Mouse (Mus musculus) urinary bladder, postnatal 25 days (tissue): Measurements from ENCODE around the gene Znrd1as.

Source experiments
- DNase-seq: peaks from one replicate; pipeline ENCODE4 v3.0.0; 2022; ENCODE audit warnings: low spot score

Znrd1as gene

DNA sequence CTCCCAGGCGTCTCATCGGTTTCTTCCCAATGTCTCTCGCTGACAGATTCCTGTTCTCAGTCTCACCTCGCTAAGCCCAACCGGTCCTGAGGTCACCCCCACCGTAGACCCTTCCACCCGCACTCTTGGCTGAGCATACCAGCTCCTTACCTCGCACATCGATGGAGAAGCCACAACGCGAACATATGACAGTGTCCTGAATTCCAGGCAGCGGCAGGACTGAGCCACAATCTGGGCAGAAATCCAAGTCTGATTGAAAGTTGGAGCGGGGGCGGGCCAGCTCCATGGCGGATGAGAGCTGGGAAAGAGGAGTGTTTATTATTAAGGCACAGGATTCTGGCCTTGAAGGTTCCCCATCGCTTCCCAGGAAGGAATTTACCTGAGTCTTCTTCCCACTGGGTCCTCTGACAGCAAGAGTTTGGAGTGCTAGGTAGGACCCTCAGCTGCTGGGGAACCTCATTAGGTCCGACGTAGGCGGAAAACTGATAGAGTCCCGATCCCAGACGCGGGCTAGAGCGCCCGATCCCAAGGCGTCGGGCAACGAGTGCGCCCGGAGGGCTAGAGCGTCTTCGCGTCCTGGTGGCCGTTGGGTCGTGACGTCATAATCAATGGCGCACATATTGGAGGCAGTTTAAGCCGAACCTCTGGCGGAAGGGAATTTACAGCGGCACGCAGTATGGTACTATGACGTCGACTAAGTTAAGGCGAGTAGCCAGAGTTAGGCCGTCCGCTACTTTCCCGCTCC is at the start of gene Znrd1as, which contains the start of gene Znrd1:
Znrd1as (plus strand) TSS at position 594 of the 745 bp plus-strand sequence.
Znrd1 (minus strand) TSS at position 561 of the 745 bp plus-strand sequence.
- peak; percentile 89 for DNase-seq

DNA sequence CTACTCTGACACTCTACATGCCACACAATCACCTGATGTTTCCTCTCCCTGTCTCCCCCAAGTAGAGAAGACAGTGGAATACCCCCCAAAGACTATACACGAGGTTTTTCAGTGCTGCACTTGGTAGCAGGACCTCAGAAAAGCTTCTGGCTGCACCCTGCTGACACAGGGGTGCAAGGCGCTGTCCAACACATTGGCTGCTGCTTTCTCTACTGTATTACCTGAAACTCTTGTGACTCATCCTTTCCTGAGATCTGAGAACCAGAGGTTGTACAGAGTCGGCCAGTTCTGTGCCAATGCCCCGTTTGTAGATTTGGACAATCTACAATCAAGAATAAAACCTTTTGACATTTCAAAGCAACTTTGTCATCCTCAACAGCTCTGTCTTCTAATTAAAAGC is 48.6 kb upstream of the Znrd1as start:
- DNase-seq: no peak

DNA sequence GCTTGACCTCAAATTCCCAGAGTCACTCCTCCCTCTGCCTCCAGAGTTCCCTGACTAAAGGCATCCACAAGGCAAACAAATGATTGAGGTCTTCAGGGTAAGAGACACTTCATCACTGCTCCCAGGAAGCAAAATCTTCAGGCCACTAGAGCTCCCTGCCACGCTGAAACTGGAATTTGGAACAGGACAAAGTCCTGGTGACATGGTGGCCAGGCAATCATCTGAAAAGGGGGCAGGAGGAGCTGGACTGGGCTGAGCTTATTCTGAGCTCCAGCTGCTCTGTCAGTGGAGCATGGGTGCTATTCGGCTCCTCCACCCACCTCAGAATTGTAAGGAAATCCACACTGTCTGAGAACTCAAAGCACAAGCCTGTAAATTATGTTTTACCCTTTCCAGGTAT is 46.4 kb upstream of the Znrd1as start:
- no peak for DNase-seq

DNA sequence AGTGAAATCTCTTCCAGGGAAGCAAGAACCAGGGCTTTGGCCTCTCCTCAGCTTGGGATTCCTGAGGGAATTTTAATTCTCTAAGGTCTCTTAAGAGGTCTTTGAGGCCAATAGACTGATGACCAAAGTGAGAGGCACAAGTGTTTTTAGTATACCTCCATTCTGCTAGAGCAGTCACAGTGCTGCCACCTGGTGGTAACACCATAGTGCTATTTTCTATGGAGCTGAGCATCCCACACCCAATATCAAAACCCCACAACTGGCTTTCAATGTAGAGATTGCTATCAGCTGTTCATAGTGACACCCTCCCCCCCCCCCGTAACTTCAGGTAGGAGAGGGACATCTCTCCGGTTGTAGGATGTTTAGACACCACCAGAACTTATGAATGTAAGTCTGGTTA is 44.3 kb upstream of the Znrd1as start:
- peak; percentile 82 for DNase-seq

DNA sequence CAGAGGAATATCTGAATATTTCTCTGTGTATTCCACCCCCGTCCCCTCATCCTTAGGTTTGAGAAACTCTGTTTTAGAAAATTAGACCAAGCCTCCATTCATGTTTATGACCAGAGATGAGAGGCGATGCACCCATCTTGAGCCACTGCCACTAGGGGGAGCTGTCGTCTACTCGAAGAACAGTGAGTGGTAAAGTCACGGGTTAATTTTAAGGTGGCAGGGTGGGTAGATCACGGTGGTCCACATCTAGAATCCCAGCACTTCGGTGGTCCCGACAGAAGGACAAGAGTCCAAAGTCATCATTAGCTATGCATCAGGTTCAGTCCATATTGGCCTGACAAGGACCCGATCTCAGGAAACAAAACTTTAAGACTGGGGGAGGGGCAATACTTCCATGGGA is 43.3 kb upstream of the Znrd1as start:
- DNase-seq: peak; percentile 71

DNA sequence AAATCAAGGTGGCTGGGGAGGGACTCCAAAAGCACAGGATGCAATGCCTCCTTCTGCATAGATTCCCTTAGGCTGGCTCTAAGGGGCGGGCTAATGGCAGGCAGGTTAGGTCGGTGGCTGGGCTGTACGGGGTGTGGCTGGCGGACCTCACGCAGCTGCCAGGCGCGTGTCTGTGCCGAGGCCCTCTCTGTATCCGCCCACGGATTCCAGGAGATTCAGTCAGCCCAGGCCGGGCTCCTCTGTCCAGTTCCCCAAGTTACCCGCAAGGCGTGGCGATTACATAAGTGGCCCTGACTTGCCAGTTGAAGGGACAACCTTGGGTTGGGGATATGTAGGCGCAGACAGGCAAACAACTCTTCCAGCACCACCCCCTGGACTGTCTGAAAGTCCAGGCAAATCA is 38.2 kb upstream of the Znrd1as start:
- peak; percentile 37 for DNase-seq

DNA sequence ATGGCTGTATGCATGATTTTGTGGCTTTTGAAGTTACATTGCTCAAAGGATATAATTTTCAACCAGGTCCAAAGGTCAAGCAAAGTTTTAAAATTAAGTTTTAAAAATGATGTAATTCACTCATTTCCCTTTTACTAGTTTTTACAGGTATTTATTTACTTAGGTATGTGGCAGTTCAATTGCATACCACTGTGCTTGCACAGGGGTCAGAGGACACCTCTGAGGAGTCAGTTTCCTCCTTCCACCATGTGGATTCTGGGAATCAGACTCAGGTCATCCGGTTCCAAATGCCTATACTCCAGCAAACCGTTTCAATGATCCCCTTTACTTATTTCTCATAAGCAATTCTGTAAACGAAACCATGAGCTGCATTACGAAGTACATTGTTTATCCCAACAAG is 35.7 kb upstream of the Znrd1as start:
- DNase-seq: no peak

DNA sequence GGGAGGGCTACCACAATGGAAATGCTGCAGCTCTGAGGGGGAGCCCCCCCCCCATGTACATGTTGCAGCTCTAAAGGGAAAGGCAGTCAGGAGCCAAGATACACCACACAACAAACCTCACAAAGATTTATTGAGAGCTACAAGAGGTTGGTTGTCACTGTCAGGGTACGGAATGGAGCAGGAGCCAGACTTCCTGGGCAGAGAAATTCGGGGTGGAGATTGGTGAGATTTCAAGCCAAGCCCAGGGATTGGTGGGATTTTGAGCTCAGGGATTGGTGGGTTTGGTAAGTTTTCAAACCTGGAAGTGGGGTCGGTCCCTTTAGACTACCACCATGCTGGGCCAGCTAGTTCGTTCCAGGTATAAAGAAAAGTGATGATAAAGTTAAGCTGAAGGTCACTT is 34.9 kb upstream of the Znrd1as start:
- DNase-seq: no peak

DNA sequence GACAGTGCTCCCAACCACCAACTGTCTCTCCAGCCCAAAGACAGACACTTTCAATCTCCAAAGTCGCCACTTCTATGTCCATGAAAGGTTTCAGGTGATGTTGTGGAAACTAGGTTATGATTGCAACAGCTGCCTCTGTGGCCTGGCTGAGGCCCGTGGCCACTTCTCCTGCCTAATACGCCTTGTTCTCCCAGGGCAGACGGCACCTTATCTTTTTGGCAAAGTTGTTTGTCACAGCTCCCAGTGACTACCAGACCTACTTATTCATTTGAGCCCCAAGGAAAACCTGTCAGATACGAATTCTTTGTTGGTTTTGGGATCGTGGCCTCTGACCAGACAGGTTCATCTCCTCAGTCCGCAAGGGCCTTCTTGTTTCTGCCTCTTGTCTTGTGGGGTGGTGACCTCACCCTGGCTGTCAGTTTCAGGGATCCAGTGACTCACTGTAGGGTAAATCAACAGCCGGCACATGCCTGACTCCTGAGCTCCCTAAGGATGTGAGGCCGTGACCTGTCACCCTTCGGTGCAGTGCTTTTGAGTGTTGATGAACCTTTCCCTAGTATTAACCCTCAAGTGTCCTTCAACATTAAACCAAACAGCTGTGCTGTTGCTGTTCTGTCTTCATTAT is 30.8 kb upstream of the Znrd1as start:
- DNase-seq: no peak

DNA sequence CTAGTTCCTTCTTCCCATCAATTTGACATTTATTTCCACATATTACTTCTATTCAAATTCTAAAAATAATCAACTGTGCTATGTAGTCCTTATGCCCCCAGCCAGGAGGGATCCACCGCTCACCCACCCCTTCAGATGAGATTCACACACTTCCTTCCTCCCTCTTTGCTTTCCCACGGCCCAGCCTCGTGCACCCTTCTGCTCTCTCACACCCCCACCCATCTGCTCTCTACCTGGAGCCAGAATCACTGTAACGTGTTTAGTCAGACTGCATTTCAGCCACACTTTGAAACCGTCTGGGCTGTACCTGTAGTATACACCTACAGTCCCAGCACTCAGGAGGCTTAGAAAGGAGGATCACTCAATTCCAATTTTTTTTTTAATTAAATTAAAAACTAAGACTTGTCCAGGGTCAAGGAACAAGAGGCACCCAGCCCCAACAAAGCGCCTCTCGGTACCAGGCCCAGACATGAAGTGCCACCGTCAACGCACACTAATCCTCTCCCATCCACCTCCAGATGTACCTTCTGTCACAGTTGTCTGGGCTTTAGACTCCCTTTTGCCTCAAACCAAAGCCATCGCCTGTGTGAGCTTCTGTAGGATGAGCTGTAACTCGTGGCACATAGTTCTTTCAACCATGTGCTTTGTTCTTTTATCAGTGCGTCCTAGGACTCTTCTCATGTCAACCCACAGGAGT is 29.0 kb upstream of the Znrd1as start:
- no peak for DNase-seq

DNA sequence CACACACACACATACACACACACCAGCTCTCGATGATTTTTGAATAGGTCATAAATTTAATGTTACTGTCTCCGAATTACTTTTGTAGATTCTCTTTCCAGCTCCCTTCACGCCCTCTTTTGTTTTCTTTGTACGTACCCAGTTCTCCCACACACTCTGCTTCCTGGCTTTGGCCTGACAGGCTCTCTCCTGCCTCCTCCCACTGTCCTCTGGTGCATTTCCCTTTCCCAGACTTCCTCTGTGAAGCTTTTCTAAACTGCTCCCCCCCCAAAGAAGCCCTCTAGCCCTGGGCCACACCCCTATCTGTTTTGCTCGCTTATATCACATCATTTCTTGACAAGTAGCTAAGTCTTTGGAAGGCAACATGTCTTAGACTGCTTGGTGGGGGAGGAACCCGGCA is 28.2 kb upstream of the Znrd1as start:
- no peak for DNase-seq

DNA sequence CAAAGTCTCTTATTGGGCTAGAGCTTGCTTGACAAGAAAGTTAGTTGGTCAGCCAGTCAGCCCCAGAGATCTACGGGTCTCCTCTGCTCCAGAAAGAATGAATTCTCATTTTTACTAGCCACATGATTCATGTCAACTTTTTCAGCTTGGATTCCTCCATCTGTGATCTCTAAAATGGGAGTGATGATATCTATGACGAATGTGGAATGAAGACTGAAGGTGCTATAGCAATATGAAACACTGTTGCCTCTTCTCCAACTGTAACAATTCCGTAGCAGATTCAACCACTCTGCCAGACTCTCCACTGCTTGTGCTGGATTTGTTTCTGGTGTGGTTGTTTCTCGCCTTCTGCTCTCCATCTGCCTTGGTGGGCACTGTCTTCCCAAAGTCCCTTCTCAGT is 27.3 kb upstream of the Znrd1as start:
- DNase-seq: no peak

DNA sequence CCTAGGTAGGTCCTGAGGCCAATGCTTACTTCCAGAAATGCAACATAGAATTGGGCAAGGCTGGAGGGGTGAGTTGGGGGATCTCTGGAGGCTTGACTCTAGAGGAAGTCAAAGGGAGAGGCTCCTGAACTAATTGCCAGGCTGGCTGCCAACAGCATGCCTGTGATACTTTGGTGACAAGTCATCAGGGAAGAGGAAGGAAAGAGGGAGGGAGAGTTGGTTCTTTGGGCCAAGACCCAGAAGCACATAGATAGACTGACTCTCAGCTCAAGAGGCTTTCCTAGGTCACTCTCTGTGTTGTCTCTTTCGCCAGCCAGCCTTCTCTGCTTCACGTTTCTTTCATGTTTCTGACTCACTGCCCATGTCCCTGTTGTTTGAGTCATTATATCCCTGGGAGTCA is 26.6 kb upstream of the Znrd1as start:
- DNase-seq: no peak

DNA sequence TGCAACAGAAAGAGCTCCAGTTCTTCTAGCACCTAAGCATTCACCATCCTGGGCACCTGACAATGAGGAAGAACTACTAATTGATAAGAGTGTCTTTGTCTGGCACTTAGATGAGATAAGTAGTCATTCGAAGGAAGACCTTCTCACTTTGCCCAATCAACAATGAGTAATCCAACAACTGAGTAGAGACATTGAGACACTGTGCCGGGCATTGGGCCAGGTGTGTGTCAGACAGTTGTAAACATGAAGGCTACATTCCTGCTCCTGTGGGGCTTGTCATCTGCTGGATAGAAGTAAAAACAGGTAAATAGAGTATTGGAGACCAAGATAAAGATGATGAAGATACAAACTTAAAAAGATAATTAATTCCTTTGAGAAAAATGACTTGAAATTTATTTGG is 20.3 kb upstream of the Znrd1as start:
- DNase-seq: no peak

DNA sequence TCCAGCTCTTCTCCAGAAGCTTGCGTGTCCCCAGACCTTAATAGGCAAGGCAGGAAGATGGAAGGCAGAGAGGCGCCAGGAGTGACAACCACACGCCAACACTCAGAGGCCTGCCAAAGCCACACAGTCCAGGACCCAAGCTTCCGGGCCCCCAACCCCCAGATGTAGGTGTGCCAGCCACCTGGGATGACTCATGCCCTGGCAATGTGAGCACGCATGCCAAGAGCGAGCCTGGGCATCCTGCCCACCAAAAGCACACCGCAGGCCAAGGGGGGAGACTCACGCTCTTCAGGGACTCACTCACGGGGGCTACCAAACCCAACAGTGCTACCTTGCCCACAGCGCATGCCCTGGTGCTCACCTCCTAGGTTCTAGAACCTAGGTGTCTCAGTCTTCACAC is 16.0 kb upstream of the Znrd1as start:
- peak; percentile 69 for DNase-seq

DNA sequence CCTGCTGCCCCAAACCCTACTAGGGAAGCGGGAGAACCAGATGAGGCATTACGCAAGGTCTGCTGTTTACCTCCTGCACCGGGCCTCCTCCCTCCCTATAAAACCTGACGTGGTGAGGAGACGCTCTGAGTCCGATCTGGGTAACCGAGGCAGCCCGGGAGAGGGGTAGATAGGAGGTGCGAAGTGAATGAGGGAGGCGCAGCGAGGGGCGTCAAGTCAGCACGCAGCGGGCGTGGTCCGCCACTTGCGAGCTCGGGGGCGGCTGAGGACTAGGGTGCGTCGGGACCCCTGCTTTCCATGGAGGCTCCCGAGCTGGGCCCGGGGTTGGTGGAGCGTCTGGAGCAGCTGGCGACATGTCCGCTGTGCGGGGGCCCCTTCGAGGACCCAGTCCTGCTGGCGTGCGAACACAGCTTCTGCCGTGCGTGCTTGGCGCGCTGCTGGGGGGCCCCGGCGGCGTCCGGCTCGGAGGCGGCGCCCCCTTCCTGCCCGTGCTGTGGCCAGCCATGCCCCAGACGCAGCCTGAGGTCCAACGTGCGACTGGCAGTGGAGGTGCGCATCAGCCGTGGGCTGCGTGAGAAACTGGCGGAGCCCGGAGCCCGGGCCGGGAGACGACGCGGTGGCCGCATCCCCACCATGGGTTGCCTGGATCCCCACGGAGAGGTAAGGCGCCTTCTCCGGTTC is 15.5 kb upstream of the Znrd1as start, which contains the start of gene Rnf39:
Rnf39 (plus strand) TSS at position 128 of the 681 bp plus-strand sequence.
- DNase-seq: peak; percentile 38

DNA sequence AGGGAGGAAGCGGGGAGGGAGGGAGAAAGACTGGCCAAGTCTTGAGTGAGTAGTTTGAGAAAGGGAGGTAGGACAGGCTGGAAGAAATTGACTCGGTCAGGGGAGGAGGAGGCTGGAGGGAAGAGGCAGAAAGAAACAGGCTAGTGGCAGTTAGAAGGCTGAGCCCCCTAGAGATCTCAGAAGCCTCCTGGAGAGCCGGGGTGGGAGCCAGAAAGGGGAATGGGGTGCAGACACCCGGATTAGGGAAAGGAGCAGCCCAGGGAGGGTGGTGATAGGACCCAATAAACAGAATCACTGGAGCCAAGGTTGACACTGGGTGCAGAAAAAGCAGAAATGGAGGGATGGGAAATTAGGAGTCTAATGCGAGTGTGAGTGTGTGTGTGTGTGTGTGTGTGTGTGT is 14.7 kb upstream of the Znrd1as start:
- DNase-seq: no peak

DNA sequence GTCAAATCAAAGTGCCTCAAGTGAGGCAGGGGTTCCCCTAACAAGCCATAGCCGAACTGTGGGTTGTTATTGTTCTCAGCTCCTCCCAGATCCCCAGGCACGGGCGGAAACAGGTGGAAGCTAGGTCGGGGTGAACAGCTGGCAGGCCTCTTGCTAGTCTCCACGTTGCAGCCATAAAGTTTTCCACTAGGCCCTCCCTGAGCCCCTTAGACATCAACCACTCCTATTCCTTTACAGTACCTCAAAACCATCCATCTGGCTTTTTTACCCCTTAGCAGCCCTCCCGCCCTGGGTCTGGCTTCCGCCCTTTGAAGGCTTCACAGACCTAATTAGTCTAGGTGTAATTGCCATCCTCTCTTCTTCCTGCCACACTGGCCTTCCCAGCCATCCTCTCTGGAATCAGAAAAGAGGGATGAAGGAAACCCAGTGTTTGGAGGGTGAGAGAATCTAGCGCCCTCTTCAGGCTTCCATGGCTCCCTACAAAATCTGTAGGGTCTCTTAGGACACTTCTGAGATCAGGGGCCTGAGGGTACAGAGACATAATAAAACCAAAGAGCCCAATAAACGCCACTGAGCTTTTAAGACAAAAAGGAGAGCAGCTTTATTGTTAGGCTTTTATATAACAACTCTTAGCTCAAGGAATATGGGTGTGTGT is 14.1 kb upstream of the Znrd1as start:
- DNase-seq: no peak

DNA sequence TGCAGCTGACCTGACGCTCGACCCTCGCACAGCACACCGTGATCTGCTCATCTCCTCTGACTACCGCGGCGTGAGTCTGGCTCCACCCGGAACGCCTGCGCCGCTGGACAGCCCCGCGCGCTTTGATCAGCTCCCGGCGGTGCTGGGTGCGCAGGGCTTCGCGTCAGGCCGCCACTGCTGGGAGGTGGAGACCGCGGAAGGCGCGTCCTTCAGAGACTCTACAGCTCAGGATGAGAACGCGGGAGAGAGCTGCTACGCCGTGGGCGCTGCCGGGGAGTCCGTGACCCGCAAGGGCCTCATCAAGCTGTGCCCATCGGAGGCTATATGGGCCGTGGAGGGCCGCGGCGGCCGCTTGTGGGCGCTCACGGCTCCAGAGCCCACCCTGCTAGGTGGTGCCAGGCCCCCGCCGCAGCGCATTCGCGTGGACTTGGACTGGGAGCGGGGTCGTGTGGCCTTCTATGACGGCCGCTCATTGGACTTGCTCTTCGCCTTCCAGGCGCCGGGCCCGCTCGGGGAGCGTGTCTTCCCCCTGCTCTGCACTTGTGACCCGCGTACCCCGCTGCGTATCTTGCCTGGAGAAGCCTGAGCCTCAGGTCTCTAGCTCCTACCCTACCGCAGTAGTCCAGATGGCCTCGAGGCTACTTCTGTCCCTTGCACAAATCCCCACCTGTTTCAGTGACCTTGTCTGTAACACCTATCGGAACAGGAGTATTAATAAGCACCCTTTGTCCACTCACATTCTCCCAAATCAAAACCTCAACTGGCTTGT is 11.2 kb upstream of the Znrd1as start:
- DNase-seq: peak; percentile 38

DNA sequence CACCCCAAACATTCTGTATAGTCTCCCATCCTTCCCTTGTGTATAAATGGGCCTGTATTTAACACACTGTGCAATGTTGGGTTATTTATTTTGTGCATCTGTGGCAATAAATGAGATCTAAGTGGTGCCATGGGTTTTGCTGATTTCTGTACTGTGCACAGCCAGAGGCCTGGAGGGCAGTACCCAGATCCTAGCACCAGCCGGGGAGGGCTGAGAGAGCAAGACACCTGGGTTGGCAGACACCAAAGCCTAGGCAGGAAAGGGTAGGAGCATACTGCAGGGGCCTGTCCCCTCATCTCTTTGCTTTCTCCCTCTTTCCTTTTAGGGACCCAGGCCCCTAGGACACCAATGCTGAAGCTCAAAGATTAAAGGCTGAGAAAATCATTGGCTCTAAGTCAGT is 10.1 kb upstream of the Znrd1as start:
- no peak for DNase-seq

DNA sequence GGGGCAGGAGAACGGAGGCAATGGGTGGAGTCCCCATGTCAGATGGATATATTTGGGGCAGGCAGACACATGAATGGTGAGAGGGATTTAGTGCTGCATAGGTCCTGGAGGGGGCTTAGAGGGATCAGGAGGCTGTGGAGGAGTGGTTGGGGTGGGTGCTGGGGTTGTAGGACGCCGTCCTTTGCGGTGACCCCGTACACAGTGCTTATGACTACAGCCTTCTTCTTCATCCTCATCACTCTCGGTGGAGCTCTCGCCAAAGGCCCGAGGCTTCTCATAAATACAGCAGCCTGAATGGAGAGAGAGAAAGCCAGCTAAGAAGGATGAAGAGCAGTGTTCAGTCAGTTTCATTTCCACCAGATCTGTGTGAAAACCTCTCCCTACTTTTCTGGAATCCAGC is 9.1 kb upstream of the Znrd1as start:
- DNase-seq: no peak
